Mouse (Mus musculus): Measurements from ENCODE around the gene Fbxl13. TPM values are rescaled to one million over a fixed set of nuclear protein-coding genes. Genes with fewer than 3 reads are reported as not detected.
"Not testable (repeated sequence)": the region's sequence is repeated elsewhere in the genome, so short reads cannot be mapped to it uniquely, and the experiment has no call there.

Fbxl13 gene
- polyA plus RNA-seq, 1 experiment: 0.59 TPM

DNA sequence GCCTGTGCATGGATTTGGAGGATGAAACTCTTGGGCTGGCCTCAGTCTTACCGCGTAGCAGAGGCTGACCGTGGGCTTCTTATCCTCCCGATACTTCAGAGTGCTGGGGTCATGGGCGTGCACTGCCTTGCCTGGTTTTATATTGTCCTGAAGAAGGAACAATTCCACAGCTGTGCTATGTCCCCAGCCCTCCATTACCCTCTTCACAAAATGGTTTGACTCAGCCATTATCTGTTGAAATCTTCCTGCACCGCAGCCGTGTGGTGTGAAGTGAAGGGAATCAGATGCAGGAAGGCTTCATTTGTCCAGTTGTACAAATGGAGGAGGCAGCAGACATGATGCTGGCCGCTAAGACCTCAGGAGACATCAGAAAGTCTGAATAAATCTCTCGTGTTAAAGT lies 11.5 kb upstream of the Fbxl13 start:
- no peak for DNase-seq (ENCODE audit: low read depth)

- DNase-seq (ENCODE audit: low read depth): no peak
These were observed 6.6 kb upstream of the Fbxl13 start for GRCm38 (mm10) chr5:21651885-21652612.

DNA sequence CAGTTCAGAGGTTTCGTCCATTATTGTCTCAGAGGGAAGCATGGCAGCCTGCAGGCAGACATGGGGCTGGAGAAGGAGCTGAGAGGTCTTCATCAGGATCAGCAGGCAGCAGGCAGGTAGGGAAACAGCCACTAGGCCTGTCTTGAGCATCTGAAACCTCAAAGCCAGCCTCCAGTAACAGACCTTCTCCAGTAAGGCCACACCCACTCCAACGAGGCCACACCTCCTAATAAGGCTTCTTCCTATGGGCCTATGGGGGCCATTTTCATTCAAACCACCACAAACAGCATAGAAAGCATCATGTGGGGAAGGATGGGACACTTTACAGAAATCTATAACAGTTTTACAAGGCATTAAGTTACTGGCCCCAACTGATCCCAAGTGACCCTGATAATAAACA lies 5.3 kb upstream of the Fbxl13 start:
- DNase-seq (ENCODE audit: low read depth): no peak

DNA sequence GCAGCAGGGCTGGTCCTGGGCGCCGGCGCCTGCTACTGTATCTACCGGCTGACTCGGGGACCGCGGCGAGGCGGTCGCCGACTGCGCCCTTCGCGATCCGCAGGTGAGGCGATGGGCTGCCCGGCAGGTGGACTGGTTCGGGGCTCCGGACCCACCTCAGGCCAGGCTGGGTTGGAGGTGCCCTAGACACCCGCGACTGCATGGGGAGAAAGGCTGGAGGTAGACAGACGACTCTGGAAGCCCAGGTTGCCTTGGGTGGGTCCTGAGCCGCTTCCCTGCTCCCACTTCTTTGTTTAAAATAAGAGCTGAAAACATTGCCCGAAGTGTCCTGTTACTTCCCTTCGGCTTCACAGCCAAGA lies 678 bp upstream of the Fbxl13 start:
- no peak for DNase-seq (ENCODE audit: low read depth)

GRCm38 (mm10) chr5:21644891-21645438 lies 469 bp downstream of the Fbxl13 start:
- no peak for DNase-seq (ENCODE audit: low read depth)

DNA sequence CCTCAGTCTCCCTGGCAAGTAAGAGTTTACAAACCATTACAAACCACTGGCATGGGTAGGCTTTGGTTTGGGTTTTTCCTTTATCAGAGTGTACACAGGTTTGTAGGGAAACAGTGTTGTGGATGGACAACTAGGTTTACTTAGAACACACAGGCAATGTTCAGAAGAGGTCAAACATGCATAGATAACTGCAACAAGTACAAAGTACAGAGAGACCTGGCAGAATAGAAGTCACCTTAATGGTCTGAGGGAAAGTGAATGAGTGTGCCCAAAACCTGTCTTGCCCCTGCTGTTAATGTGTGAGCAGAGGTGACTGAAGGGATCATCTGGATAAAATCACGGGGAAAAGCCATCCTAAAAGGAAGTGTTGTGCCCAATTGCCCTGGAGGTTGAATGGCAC lies 1.8 kb downstream of the Fbxl13 start:
- no peak for DNase-seq (ENCODE audit: low read depth)

GRCm38 (mm10) chr5:21640961-21641360 lies 4.5 kb downstream of the Fbxl13 start:
- DNase-seq (ENCODE audit: low read depth): no peak

DNA sequence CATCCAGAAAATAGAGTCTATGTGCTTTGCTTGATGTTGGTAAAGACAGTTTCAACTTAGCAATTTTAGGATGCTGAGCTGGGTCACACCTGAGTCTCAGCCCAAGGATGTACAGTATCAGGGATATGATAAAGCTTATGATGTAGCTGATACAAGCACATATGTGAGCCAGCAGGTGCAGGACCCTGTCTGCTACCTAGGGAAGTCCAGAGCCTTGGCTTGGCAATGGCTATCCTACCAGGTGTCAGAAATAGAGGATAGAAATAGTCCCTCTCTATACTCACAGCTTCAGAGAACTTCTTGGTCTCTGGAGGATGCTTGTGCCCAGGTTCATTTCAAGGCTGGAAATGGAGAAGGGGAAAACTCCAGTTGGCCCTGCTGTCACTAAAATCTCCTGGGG lies 19.5 kb downstream of the Fbxl13 start:
- no peak for DNase-seq (ENCODE audit: low read depth)

DNA sequence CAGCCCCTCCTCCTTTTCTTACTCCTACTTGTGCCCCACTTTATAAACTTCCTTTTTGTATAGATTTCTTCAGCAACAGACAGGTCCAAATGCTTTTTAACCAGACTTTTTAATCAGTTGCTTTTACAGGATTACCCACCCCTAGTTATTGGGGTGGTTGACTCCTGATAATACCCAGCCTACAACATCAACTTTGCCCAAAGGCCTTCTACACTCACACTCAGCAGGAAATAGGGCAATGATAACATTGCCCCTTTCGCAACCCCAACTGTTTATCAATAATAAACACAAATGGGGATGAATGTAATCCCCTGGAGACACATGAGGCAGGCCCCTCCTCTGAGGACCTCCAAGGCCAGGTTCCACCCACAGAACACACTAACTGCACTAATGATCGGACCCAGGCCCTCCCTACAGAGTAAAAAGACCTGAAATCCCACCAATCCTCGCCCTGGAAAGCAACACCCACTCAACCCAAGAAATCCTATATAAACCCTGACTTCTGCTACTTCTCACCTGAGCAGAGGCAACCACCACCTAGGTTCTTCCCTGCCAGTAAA lies 28.9 kb downstream of the Fbxl13 start:
- no peak for DNase-seq (ENCODE audit: low read depth)

- not testable (repeated sequence) for DNase-seq (ENCODE audit: low read depth)
These were observed 31.1 kb downstream of the Fbxl13 start for GRCm38 (mm10) chr5:21614299-21614698.

GRCm38 (mm10) chr5:21610996-21611395 lies 34.4 kb downstream of the Fbxl13 start:
- no peak for DNase-seq (ENCODE audit: low read depth)

- no peak for DNase-seq (ENCODE audit: low read depth)
These were observed 36.8 kb downstream of the Fbxl13 start for GRCm38 (mm10) chr5:21608311-21609304.

- DNase-seq (ENCODE audit: low read depth): no peak
These were observed 39.5 kb downstream of the Fbxl13 start for GRCm38 (mm10) chr5:21605936-21606335.

GRCm38 (mm10) chr5:21599961-21600360 lies 45.5 kb downstream of the Fbxl13 start:
- DNase-seq (ENCODE audit: low read depth): no peak

- DNase-seq (ENCODE audit: low read depth): not testable (repeated sequence)
These were observed 45.9 kb downstream of the Fbxl13 start for GRCm38 (mm10) chr5:21599536-21599935.

DNA sequence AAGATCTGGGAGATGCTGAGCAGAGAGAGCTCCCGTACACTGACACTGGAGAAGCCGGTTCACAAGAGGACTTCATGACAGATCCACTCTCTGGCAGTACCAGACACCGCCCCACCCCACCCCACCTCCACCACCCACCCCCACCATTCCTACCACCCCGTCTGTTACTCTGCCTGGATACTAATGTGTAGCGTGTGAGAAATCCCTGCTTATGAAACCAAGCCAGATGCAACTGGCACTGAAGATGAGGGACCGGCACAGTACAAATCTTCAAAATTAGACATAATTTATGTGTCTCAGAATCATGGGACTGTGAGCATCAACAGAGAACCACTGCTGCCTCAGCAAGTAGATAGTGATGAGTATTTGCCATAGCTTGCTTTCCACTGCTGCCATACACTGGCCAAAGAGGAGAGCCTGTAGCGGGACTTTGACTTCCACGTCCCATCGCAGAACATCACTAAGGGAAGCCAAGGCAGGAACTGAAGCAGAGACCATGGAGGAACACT lies 52.2 kb downstream of the Fbxl13 start:
- no peak for DNase-seq (ENCODE audit: low read depth)

GRCm38 (mm10) chr5:21592106-21592505 lies 53.3 kb downstream of the Fbxl13 start:
- DNase-seq (ENCODE audit: low read depth): no peak

DNA sequence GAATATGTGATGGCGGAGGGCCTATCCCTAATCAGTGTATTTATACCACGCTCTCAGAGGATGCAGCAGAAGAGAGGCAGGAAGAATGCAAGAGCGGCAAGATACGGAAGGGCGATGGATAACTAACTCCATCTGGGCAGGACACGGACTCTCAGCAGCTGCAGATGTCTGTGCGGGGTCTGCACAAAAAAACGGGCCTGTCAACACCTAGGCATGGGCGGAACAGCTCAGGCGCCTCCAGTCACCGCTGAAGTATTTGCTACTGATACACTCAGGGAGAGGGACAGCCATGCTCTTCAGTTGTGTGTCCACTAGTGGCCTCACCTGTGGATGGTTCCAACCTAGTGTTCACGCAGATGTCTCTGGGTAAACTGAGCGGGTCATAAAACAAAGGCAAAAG lies 57.2 kb downstream of the Fbxl13 start:
- no peak for DNase-seq (ENCODE audit: low read depth)

GRCm38 (mm10) chr5:21587683-21588082 lies 57.8 kb downstream of the Fbxl13 start:
- DNase-seq (ENCODE audit: low read depth): no peak

- peak; percentile 6 for DNase-seq (ENCODE audit: low read depth)
These were observed 58.7 kb downstream of the Fbxl13 start for GRCm38 (mm10) chr5:21586763-21587162.

DNA sequence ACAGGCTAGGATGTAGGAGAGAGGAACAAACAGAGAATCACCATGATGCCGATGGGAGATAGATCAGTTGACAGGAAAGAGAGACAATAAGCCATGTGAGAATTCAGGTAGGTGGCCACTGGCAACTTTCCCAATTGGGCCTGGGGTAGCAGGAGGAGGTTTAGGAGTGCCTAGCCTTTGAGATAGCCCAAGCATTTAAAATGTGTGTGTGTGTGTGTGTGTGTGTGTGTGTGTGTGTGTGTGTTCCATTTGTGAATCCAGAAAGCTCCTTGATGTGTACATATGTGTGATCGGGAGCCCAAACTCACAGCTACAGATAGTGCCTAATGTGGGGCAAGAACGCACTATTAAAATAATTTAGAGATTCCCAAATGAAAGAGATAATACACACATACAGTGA lies 67.3 kb downstream of the Fbxl13 start:
- no peak for DNase-seq (ENCODE audit: low read depth)

DNA sequence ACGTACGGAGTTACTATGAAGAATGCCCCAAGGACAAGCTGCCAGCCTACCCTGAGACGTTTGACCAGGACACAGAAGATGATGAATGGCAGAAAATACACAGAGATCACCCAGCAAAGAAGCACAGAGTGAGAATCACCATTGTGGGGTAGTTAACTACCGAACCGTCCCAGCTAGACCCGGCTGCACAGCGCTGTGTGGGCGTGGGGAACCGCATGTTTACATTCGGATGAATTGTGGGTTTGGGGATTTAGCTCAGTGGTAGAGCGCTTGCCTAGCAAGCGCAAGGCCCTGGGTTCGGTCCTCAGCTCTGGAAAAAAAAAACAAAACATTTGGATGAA lies 70.3 kb downstream of the Fbxl13 start:
- no peak for DNase-seq (ENCODE audit: low read depth)
